Mouse (Mus musculus): ENCODE data around the gene Slmap. TPM values are rescaled to one million over a fixed set of nuclear protein-coding genes. Genes with fewer than 3 reads are reported as not detected.
"Not testable (repeated sequence)": the region's sequence is repeated elsewhere in the genome, so short reads cannot be mapped to it uniquely, and the experiment has no call there.

The Slmap gene
- 10 to 100 TPM; 71.2 to 93.9 (median 81.5) TPM for total RNA-seq (2022)

DNA sequence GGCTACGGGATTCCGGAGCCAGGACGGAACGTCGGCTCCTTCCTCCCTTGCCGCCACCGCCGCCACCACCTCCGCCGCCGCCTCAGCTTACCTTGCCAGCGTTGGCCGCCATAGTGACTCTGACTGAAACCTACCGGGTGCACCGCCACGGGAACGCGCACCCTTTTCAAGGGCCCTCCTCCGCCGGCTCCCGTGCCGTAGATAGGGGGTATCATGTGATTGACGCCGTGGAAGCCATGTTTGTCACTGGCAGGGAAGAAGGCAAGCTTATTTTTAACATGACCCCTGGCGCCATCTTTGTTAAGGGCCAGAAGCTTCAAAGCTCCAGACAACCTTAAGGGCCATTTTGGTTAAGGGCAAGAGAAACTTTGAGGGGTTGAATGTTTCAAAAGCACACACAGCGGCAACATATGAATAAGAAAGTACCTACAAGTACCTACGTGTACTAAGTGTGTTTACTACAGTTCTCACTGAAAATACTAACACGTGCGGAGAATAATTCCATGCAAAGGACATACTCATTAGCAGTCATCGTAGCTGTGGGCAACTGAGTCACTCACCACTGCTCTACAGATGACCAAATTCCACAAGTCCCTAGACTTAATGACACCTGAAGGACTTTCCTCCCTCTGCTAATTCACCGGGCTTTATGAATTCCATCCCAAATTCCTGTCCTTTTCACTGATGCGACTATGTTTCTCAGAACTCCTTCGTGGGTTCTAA is at the start of gene Slmap:
TSS of gene Slmap (minus strand) at position 175 of the 723 bp plus-strand sequence.
- peak; percentile 98 for DNase-seq

DNA sequence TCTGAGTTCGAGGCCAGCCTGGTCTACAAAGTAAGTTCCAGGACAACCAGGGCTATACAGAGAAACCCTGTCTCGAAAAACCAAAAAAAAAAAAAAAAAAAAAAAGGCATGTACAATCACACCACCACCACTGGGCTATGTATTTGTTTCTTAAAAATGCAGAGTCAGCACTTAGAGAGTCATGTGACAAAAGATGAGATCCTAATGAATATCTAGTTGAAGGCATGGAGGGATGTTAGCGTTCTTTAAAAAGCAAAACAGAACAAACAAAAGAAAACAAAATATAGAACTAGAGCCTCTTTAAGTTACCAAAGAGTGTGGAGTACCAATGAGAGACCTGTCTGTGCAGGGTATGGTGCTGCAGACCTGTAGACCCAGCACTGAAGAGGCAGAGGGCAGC is 48.9 kb upstream of the Slmap start:
- DNase-seq: no peak

DNA sequence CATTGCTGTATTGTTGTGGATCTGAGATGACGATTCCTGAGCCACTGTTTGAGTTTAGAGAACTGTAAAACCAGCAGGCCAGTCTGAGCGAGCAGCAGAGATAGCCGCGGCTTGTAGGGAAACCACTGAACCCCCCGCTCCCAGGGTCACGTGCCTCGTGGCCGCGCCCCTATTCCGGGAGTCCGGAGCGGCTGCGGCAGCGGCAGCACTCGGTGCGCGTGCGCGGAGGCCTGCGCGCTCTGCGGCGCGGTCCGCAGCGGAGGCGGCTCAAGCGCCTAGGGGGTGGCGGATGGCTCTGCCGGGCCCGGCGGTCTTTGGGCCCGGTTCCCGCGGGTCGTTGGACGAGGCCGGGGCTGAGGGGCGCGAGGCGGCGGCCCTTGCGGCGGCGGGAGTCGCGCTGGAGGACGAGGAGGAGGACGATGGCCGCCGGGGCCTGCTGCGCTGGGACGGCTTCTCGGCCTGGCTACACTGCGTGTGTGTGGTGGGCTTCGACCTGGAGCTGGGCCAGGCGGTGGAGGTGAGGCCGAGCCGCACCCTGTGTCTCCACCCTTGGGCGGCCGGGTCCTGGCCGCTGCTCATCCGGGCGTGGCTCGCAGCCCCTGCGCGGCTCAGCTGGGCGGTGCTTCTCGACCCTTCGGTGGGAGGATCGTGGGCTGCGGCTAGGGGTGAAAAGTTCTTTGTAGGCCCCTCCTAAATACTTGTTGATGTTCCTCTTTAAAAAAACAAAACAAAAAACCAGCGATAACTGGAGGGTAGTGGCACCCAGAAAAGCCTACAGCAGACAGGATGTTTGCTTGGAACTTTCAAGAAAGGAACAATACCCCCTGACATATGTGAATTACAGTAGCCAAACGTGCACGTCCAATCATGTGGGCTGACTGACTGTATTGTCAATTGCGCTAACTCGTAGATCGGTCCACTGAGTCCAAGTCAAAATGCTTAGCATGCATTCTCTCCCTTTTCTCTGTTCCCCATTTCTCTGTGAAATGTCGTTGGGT is 44.9 kb upstream of the Slmap start:
- peak; percentile 85 for DNase-seq

- DNase-seq: no peak
These were observed 44.1 kb upstream of the Slmap start for GRCm38 (mm10) chr14:26578791-26579191.

DNA sequence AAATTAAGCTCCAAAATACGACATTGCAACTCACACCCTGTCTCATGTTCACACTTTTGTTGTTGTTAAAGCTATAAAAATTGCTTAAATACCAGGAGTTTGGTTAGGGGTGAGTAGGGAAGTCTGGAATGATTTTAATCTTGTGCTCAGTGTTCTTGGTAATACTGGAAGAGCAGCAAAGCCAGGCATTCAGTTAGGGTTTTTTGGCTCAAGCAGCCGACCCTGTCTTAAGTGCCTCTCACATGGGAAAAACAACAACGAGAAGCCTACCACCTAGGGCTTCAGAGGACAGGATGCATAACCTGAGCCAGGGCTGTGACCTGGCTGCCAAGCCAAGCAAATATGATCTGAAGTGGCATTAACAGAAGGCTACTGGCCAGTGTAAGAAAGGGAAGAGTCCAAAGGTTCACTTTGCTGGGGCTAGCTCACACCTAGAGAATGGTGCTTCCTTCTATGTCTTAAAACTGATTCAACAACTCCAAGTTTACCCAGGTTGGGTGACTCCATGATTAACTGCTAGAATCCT is 41.6 kb upstream of the Slmap start:
- no peak for DNase-seq

- DNase-seq: not testable (repeated sequence)
These were observed 38.8 kb upstream of the Slmap start, which contains the start of gene Dennd6a for GRCm38 (mm10) chr14:26573556-26573955. Gene Dennd6a (plus strand): TSS chr14:26573856.

DNA sequence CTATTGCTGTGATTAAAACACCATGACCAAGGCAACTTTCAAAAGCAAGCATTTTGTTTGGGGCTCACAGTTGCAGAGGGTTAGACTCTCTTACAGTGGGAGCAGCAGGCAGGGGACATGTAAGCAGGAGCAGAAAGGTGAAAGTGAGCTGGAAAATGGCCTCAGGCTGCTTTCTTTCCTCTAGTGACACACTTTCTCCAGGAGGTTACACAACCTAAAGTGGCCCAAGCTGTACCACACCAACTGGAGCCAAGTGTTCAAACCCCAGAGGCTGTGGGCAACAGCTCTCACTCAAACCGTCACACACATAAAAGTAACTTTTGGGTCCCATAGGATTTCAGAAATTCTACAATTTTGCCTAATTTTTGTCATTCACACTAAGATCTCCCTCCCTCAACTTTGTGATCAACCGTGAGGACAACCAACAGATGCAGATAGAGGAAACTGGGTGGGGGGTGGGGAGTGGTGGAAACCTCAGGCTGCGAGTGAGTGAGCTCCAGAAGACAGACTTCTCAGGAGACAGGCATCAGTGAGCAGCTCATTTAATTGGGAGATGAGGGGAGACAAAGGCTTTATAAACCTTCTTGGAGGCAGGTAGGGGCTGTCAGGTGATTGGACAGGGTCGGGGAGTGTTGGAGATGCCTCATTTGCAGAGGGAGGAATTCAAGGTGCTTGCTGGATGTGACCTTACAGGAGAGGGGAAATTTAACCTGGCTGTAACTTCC is 37.4 kb upstream of the Slmap start:
- DNase-seq: no peak

DNA sequence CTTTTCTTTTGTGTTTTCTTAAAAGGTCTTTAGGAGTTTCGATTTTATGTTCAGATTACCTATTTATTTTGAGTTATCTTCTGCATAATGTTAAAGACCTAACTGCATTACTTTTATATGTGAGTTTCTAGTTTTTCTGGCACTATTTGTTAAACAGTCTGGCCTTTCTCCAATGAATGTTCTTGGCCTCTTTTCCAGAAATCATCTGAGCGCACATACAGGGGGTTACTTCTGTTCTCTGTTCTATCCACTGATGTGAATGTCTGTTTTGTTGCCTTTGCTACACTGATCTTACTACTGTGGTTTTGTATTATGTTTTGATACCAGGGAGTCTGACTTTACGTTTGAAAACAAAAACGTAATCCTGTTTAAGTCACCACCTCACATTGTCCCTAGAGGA is 35.1 kb upstream of the Slmap start:
- DNase-seq: no peak

- DNase-seq: no peak
These were observed 27.5 kb upstream of the Slmap start for GRCm38 (mm10) chr14:26562247-26562646.

DNA sequence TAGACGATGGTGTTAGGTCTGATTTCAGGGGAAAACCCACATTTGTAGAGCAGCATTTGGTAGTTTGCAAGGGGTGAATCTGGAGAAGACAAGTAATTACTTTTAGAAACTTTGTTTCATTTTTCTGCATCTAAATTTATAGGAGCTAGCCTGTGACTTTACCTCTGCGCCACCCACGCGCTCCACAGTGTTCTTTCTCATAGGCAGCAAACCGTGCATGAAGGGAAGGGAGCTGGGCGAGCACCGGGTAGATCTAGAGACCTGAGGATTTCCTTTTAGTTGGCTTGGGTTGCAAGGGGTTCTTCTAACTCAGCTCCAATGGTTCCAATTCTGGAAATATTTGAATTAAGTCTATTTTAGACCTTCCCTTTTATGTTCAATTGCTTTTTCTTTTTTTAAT is 23.8 kb upstream of the Slmap start:
- DNase-seq: no peak

DNA sequence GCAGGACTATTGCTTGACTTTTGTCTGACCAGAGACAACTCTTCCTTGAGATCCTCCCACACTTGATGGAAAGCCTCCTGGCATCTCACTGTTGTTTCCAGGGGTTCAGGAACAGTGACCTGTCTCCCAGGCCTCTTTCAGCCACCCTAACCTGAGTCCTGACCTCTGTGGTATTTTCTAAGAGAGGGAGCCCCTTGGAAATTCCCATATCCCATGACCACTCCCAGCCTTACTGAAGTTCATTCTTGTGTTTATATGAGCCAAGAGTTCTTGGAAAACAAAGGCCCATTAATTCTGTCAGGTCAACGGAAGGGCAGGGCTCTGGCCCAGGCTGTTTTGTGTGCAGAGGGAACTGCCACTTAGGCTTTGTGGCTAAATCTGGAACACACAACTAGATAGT is 22.9 kb upstream of the Slmap start:
- no peak for DNase-seq

GRCm38 (mm10) chr14:26552853-26553252 is 18.1 kb upstream of the Slmap start:
- no peak for DNase-seq

DNA sequence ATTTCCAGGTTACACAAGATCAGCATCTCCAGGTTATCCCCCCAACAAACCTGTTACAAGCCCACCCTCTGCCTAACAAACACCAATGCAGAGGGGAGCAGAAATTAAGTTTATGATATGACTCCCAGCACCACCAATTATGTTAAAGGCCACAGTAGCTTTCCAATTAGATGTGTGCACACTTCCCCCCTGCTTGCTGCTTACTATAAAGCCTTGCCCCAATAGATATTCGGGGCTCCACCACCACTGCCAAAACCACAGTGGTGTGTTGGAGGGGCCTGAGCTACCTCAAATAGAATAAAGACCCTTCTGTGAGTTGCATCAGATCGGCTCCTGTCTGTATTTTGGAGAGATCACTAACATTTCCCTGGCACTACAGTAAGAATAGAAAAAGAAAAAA is 17.7 kb upstream of the Slmap start:
- no peak for DNase-seq

- no peak for DNase-seq
These were observed 16.0 kb upstream of the Slmap start for GRCm38 (mm10) chr14:26550712-26551111.

- DNase-seq: no peak
These were observed 13.1 kb upstream of the Slmap start for GRCm38 (mm10) chr14:26547516-26548488.

DNA sequence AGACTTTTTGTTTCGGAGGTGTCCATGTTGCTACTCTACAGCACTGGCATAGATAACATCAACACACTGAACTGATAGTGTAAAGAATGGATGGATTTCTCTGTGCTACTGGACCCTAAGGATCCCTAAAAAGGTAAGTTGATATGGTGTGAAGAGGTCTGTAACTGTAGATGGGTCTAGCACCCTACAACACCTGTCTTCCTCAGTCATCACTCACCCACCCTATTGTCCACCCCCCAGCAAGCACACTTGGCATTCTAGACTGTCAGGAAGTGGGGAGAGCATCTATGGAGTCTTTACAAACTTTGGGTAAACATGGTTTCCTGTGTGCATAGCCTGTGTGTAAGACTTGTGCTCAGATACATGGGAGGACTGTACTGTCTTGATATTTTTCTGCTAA is 7.4 kb upstream of the Slmap start:
- DNase-seq: no peak

DNA sequence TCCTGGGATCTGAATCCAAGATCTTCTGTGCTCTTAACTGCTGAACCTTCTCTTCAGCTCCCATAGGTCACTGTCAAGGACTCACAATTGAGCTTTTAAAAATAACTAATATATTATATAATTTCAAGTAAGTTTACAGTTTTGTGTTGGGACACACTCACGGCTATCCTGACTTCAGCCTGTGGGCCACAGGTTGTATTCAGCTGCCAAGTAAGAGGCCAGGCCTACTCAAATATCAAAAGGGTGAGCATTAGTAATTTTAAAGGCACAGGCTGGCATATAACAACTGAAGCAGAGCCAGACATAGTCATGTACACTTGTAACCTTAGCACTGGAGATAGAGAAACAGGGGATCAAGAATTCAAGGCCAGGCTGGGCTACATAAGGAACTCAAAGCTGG is 5.8 kb upstream of the Slmap start:
- no peak for DNase-seq

- no peak for DNase-seq
These were observed 4.5 kb upstream of the Slmap start for GRCm38 (mm10) chr14:26539241-26539640.

DNA sequence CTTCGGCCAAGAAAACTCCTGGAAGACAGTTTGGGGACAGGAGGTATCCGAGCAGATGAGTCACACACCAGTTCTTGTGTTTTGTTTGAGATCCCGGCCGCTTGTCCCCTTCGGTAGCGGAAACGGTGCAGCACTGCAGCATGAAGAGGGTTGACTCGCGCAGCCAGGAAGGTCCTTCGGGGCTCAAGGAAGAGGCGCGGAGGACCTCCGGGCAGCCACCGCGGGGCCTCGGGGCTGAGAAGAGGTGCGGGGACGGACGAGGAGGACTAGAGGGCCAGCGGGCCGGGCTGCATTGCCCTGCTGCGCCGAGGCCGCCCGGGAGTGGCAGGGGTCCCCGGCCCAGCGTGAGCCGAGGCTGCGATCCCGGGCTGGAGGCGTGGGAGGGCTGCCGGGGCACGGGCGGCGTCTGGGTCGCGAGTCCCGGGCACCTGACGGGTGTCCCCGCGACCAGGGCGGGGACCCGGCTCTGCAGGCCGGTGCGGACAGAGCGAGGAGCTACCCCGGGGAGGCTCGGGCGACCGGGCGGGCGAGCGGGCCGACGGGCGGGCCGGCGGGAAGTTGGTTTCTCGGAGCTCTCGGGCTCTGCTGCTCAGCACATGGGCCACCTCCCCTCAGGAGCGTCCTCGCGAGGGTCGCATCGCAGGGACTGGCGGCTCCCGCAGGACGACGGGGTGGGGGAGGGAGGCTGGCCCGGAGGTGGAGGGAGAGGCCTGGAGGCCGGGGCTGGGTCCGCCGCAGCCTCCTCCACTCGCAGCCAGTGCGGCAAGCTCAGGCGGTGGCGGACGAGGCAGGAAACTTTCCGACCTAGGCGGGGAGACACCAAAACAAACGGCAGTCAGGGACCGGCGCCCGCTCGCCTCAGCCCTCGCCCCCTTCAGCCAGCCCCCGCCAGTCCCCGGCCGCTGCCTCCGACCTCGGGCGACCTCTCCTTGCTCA is 642 bp downstream of the Slmap start:
- peak; percentile 55 for DNase-seq

GRCm38 (mm10) chr14:26533267-26533666 is 1.5 kb downstream of the Slmap start:
- DNase-seq: no peak
